Mouse (Mus musculus) ES-Bruce4 (cell line): ENCODE results near the gene Prr14l. TPM values are rescaled to one million over a fixed set of nuclear protein-coding genes. Genes with fewer than 3 reads are reported as not detected.
"Not testable (repeated sequence)": the region's sequence is repeated elsewhere in the genome, so short reads cannot be mapped to it uniquely, and the experiment has no call there.

ENCODE experiments used
- H3K27ac ChIP-seq: 2 replicates; pipeline ENCODE4 v1.5.1; 2012; ENCODE audit warnings: low read length, inconsistent platforms; ENCODE audit not compliant: insufficient read depth
- H3K27me3 ChIP-seq: 2 replicates; pipeline ENCODE4 v1.6.1; 2012; ENCODE audit warnings: mild to moderate bottlenecking, low read length, inconsistent platforms; ENCODE audit not compliant: control insufficient read depth, poor library complexity, insufficient read depth, severe bottlenecking
- H3K36me3 ChIP-seq: 2 replicates; pipeline ENCODE4 v1.6.1; 2012; ENCODE audit warnings: inconsistent platforms, mild to moderate bottlenecking, low read length, moderate library complexity; ENCODE audit not compliant: control insufficient read depth, poor library complexity, insufficient read depth, severe bottlenecking
- H3K4me1 ChIP-seq: one replicate; pipeline ENCODE4 v1.8.1; 2011; ENCODE audit warnings: low read length; ENCODE audit not compliant: control insufficient read depth, insufficient read depth
- H3K4me3 ChIP-seq: 2 replicates; pipeline ENCODE4 v1.5.1; 2011; ENCODE audit warnings: low read depth, mild to moderate bottlenecking, low read length
- H3K9ac ChIP-seq: 2 replicates; pipeline ENCODE4 v1.6.1; 2012; ENCODE audit warnings: low read depth, mild to moderate bottlenecking, inconsistent platforms; ENCODE audit not compliant: poor library complexity, severe bottlenecking
- H3K9me3 ChIP-seq: replicated peaks from 2 replicates; pipeline ENCODE4 v1.6.1; 2012; ENCODE audit warnings: mild to moderate bottlenecking, low read length, inconsistent platforms; ENCODE audit not compliant: control insufficient read depth, poor library complexity, insufficient read depth, severe bottlenecking
- CTCF ChIP-seq: IDR thresholded peaks from one replicate; pipeline ENCODE4 v1.8.1; 2011; ENCODE audit warnings: low read depth, low read length
- EP300 ChIP-seq: IDR thresholded peaks from 2 replicates; pipeline ENCODE4 v1.6.1; 2011; ENCODE audit warnings: low read depth, low read length; ENCODE audit not compliant: insufficient read depth
- POLR2A ChIP-seq: IDR thresholded peaks from one replicate; pipeline ENCODE4 v1.8.1; 2011; ENCODE audit warnings: low read length; ENCODE audit not compliant: insufficient read depth
- polyA plus RNA-seq: library from polyadenylated mRNA; stranded (reverse); fragments of >200 nt; gene quantifications from 2 replicates; pipeline ENCODE4 v1.2.4, GENCODE M21; 2011; ENCODE audit warnings: low read depth; ENCODE audit not compliant: missing spikeins, insufficient read depth, insufficient read length

Prr14l gene
- polyA plus RNA-seq, 1 experiment = 58.6 TPM

DNA sequence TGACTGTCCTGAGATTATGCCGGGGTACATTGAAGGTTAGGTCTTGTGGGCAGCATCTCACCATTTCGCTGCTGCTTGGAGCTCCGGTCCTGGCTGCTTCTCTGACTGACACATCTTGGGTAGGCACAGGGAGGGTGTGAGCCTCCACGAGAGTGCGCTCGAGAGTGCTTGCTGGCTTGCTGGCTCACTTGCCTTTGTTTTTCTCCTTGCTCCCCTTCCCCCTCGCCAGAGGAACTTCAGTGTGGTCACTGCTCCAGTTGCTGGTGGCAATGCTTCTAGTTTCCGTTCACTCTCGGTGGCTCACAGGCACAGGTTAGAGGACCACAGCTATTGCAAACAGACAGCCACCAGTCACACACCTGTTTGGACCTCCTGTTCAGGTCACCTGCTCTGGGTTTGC, 111.9 kb downstream of the Prr14l start:
- Histone ChIP-seq H3K27ac (no peak overlapping the region), H3K36me3 (no peaks in the 10 kb centered on the region), H3K4me3 (no peak overlapping the region), H3K27me3 (no peaks in the 10 kb centered on the region), H3K9me3 (no peaks in the 10 kb centered on the region), H3K4me1 (no peaks in the 10 kb centered on the region), H3K9ac (no peak overlapping the region)
- TF ChIP-seq EP300 = no peak
- TF ChIP-seq POLR2A = no peak
- TF ChIP-seq CTCF = peak; percentile 50

- H3K27ac ChIP-seq = not testable (repeated sequence)
These were observed 112.7 kb downstream of the Prr14l start for GRCm38 (mm10) chr5:32741377-32741776.

GRCm38 (mm10) chr5:32740850-32741249, 113.2 kb downstream of the Prr14l start:
- not testable (repeated sequence) for H3K9me3 ChIP-seq, H3K9ac ChIP-seq, H3K4me3 ChIP-seq, H3K27ac ChIP-seq, H3K27me3 ChIP-seq, H3K4me1 ChIP-seq, H3K36me3 ChIP-seq

More at GRCm38 (mm10) chr5:32741377-32741776, 112.7 kb downstream of the Prr14l start:
- not testable (repeated sequence) for H3K27me3 ChIP-seq, H3K4me1 ChIP-seq, H3K9ac ChIP-seq, H3K36me3 ChIP-seq, H3K4me3 ChIP-seq, H3K9me3 ChIP-seq

DNA sequence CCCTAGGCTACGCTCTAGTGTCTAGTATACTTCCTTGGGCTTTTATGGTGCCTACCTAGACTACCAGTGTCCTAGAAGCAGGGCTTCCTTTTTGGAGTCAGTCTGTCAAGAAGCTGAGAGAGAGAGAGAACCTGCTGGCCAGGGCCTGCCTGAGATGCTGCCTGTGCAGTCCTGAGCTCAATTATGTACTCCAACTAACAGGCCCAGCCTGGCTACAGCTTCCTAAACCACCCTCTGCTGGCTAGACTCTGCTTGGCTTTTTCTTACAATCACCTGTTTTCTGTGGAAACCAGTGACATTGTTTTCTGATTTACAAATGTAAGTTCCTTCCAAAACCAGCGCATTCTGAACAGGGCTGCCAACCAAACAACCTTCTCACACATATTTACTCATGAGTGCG, 113.9 kb downstream of the Prr14l start:
- TF ChIP-seq POLR2A = no peak
- TF ChIP-seq CTCF = no peak
- TF ChIP-seq EP300 = no peak
- H3K9ac ChIP-seq = no peak overlapping the region
- no peaks in the 10 kb centered on the region for H3K36me3 ChIP-seq
- no peaks in the 10 kb centered on the region for H3K27me3 ChIP-seq
- no peaks in the 10 kb centered on the region for H3K9me3 ChIP-seq
- H3K4me3 ChIP-seq = no peak overlapping the region
- no peaks in the 10 kb centered on the region for H3K4me1 ChIP-seq
- H3K27ac ChIP-seq = no peak overlapping the region

Other genes with a start within 250 kb of the Prr14l start
- 59.5 and 65.5 TPM in 2 replicates for gene Yes1, start 243.1 kb downstream of the Prr14l start, polyA plus RNA-seq
- 59.0 and 65.7 TPM in 2 replicates for gene Pisd, start 68.6 kb downstream of the Prr14l start, polyA plus RNA-seq
- not detected in 2 replicates for gene Gm20671, start 27.1 kb downstream of the Prr14l start, polyA plus RNA-seq
- 46.6 and 60.5 TPM in 2 replicates for gene Depdc5, start 9.4 kb upstream of the Prr14l start, polyA plus RNA-seq
- gene Ywhah, start 164.6 kb upstream of the Prr14l start, polyA plus RNA-seq = 309 and 334 TPM in 2 replicates
- 0.78 and 1.1 TPM in 2 replicates for gene Slc5a1, start 250.0 kb upstream of the Prr14l start, polyA plus RNA-seq